Mouse (Mus musculus) CD4-positive, CD25-positive, alpha-beta regulatory T cell (primary cell): ENCODE measurements around the gene Gpr135. TPM values are rescaled to one million over a fixed set of nuclear protein-coding genes. Genes with fewer than 3 reads are reported as not detected.

Experiments used
- polyA plus RNA-seq: library from polyadenylated mRNA; unstranded; fragments of 100-300 nt; shearing (Covaris generic); gene quantifications from one replicate; pipeline ENCODE4 v1.2.1, GENCODE M21; 2017

Gpr135 gene
- polyA plus RNA-seq = 0.10 TPM

DNA sequence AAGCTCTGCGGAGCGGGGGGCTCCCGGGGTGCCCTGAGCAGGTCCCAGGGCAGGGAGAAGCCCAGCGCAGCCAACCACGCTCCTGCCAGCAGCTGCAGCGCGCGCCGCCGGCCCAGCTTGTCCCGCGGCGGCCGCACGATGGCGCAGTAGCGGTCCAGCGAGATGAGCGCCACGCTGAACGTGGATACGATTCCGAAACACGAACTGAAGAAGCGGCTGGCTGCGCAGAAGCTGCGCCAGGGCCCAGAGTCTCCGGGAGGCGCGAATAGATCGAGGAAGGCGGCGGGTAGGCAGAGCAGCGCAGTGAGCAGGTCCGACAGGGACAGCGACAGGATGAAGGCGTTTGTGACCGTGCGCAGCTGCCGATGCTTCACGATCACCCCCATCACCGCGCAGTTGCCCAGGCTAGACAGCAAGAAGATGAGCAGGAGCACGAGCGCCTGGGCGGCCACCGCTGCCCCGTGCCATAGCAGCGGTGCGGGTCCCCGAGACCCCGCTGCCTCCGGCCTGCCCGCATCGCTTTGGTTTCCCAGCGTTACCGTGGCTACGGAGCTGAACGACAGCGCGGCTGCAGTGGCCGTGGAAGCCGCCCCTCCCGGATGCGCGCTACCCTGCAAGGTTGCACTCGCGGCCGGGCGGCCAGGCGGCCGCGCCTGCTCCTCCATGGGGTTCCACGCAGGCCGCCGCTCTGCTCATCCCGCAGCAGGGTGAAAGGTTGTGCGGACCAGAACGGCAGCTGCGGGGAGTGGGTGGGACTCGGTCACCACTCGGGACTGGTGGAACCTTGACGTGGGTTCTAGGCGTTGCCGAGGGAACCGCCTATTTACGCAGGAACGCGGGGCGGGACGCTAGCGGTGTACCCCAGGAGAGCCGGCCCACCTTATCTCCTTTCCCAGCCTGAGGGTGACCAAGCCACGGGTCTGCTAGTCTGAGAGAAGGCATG lies at the start of gene Gpr135:
Gene Gpr135, minus strand, starts transcription at position 799 of the 943 bp plus-strand sequence.

DNA sequence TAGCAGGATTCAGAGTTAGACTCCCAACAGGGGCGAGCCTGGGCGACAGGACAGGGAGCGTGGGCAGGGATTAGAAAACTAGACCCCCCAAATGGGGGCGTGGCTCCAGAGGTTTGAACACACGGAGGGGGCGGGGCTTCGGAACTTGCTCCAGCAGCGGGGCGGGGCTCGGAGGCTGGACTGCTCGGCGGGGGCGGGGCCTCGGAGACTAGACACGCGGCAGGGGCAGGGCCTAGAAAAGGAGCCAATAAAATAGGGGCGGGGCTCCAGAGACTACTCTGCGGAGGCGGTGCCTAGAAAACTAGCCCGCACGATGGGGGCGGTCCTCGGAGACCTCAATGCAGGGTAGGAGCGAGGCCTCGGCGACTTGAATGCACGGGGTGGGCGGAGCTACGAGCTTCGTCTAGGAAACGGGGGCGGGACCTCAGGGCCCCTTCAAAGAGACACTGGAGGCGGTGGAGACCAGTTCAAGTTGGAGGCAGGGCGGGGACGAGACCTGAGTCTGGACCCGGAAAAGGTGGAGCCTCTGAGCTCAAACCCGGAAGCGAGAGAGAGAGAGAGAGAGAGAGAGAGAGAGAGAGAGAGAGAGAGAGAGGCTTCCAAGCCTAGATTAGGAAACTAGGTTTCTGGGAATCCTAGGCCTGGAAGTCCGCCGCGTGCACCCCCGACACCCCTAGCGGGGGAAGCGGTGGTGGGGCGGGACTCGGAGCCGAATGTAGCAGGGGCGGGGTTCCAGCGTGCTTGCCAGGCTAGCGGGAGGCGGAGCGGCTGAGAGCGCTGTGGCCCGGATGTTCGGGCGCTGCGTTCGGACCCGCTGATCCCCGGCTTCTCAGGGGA lies 14.6 kb upstream of the Gpr135 start, which contains the start of the genes L3hypdh and Jkamp:
Gene L3hypdh, minus strand, starts transcription at position 111 of the 837 bp plus-strand sequence.
Gene Jkamp, plus strand, starts transcription at position 261 of the 837 bp plus-strand sequence.

Other genes with a start within 250 kb of the Gpr135 start
- 4.9 TPM for gene Daam1, start 240.0 kb downstream of the Gpr135 start, polyA plus RNA-seq
- gene L3hypdh, start 14.3 kb upstream of the Gpr135 start, polyA plus RNA-seq = 0.18 TPM
- 39.2 TPM for gene Jkamp, start 14.5 kb upstream of the Gpr135 start, polyA plus RNA-seq
- 0.07 TPM for gene Ccdc175, start 113.9 kb upstream of the Gpr135 start, polyA plus RNA-seq